Mouse (Mus musculus): ENCODE data around the gene Fpgs.

Fpgs gene

GRCm38 (mm10) chr2:32700966-32701743, 2.8 kb downstream of the Fpgs start:
- DNase-seq (ENCODE audit: extremely low read depth, low read depth) = no peak

GRCm38 (mm10) chr2:32699680-32700079, 4.3 kb downstream of the Fpgs start:
- no peak for DNase-seq (ENCODE audit: extremely low read depth, low read depth)

GRCm38 (mm10) chr2:32694691-32695090, 9.3 kb downstream of the Fpgs start:
- no peak for DNase-seq (ENCODE audit: extremely low read depth, low read depth)

GRCm38 (mm10) chr2:32693823-32694411, 10.0 kb downstream of the Fpgs start:
- peak; percentile 94 for DNase-seq (ENCODE audit: extremely low read depth, low read depth)

- no peak for DNase-seq (ENCODE audit: extremely low read depth, low read depth)
Observed at GRCm38 (mm10) chr2:32693282-32693681, 10.7 kb downstream of the Fpgs start.

- no peak for DNase-seq (ENCODE audit: extremely low read depth, low read depth)
Observed at GRCm38 (mm10) chr2:32692496-32692895, 11.4 kb downstream of the Fpgs start.

GRCm38 (mm10) chr2:32691041-32691440, 12.9 kb downstream of the Fpgs start:
- no peak for DNase-seq (ENCODE audit: extremely low read depth, low read depth)

GRCm38 (mm10) chr2:32689420-32689819, 14.5 kb downstream of the Fpgs start:
- peak; percentile 65 for DNase-seq (ENCODE audit: extremely low read depth, low read depth)

- DNase-seq (ENCODE audit: extremely low read depth, low read depth) = no peak
Observed at GRCm38 (mm10) chr2:32687562-32687961, 16.4 kb downstream of the Fpgs start.

GRCm38 (mm10) chr2:32686640-32687039, 17.3 kb downstream of the Fpgs start:
- DNase-seq (ENCODE audit: extremely low read depth, low read depth) = no peak

GRCm38 (mm10) chr2:32685807-32686206, 18.1 kb downstream of the Fpgs start:
- DNase-seq (ENCODE audit: extremely low read depth, low read depth) = no peak

- DNase-seq (ENCODE audit: extremely low read depth, low read depth) = no peak
Observed at GRCm38 (mm10) chr2:32684681-32685428, 19.1 kb downstream of the Fpgs start.

- DNase-seq (ENCODE audit: extremely low read depth, low read depth) = no peak
Observed at GRCm38 (mm10) chr2:32683701-32684100, 20.2 kb downstream of the Fpgs start.

GRCm38 (mm10) chr2:32682721-32683417, 21.1 kb downstream of the Fpgs start:
- no peak for DNase-seq (ENCODE audit: extremely low read depth, low read depth)

- no peak for DNase-seq (ENCODE audit: extremely low read depth, low read depth)
Observed at GRCm38 (mm10) chr2:32681754-32682153, 22.2 kb downstream of the Fpgs start.

- DNase-seq (ENCODE audit: extremely low read depth, low read depth) = no peak
Observed at GRCm38 (mm10) chr2:32680961-32681650, 22.8 kb downstream of the Fpgs start.

GRCm38 (mm10) chr2:32680051-32680451, 23.9 kb downstream of the Fpgs start:
- DNase-seq (ENCODE audit: extremely low read depth, low read depth) = no peak

- no peak for DNase-seq (ENCODE audit: extremely low read depth, low read depth)
Observed at GRCm38 (mm10) chr2:32677683-32678082, 26.3 kb downstream of the Fpgs start.

- DNase-seq (ENCODE audit: extremely low read depth, low read depth) = no peak
Observed at GRCm38 (mm10) chr2:32676821-32677220, 27.1 kb downstream of the Fpgs start.

GRCm38 (mm10) chr2:32673176-32673917, 30.6 kb downstream of the Fpgs start:
- no peak for DNase-seq (ENCODE audit: extremely low read depth, low read depth)
